Mouse (Mus musculus) stomach, postnatal 0 days (tissue): Measurements from ENCODE around the gene Gm8332.
"Not testable (repeated sequence)": the region's sequence is repeated elsewhere in the genome, so short reads cannot be mapped to it uniquely, and the experiment has no call there.

ENCODE experiments used
- CTCF ChIP-seq: IDR thresholded peaks from 2 replicates; pipeline ENCODE4 v1.5.1; 2016; ENCODE audit warnings: antibody characterized with exemption, low read depth, mild to moderate bottlenecking, moderate library complexity
- EP300 ChIP-seq: optimal IDR thresholded peaks from 2 replicates; pipeline ENCODE3; 2016; ENCODE audit warnings: antibody characterized with exemption

GRCm38 (mm10) chr12:88297171-88297570 lies 47.3 kb upstream of the Gm8332 start:
- TF ChIP-seq CTCF, EP300: not testable (repeated sequence)
